Mouse (Mus musculus) gastrocnemius, postnatal 4 days (tissue): ENCODE measurements around the gene Ccdc88a. TPM values are rescaled to one million over a fixed set of nuclear protein-coding genes. Genes with fewer than 3 reads are reported as not detected.
"Not testable (repeated sequence)": the region's sequence is repeated elsewhere in the genome, so short reads cannot be mapped to it uniquely, and the experiment has no call there.

Experiments
- DNase-seq, 2 experiments: peaks; one replicate each; pipeline ENCODE4 v3.0.0; 2021 to 2022; ENCODE audit warnings: low spot score in 2 of 2, mixed read lengths in 2 of 2
- total RNA-seq, 2 experiments: library from RNA; stranded (reverse); gene quantifications; 2 replicates each; pipeline ENCODE4 v1.2.3; 2021

Gene Ccdc88a
- total RNA-seq, 2 experiments from 2014 or later: 24.4 to 26.9 TPM

- DNase-seq: no peak
These were observed 57.6 kb downstream of the Ccdc88a start for GRCm38 (mm10) chr11:29431011-29431410.

- no peak for DNase-seq
These were observed 75.3 kb downstream of the Ccdc88a start for GRCm38 (mm10) chr11:29448741-29449140.

- no peak for DNase-seq
These were observed 101.2 kb downstream of the Ccdc88a start for GRCm38 (mm10) chr11:29474676-29475075.

GRCm38 (mm10) chr11:29493135-29493534, 119.7 kb downstream of the Ccdc88a start:
- no peak for DNase-seq

GRCm38 (mm10) chr11:29496962-29497361, 123.5 kb downstream of the Ccdc88a start:
- no peak for DNase-seq

GRCm38 (mm10) chr11:29503948-29504893, 130.8 kb downstream of the Ccdc88a start:
- DNase-seq: no peak

GRCm38 (mm10) chr11:29504899-29505625, 131.6 kb downstream of the Ccdc88a start:
- DNase-seq: no peak

- no peak for DNase-seq
These were observed 136.0 kb downstream of the Ccdc88a start for GRCm38 (mm10) chr11:29509421-29509820.

GRCm38 (mm10) chr11:29512818-29513535, 139.5 kb downstream of the Ccdc88a start:
- DNase-seq: no peak

GRCm38 (mm10) chr11:29514325-29514681, 140.8 kb downstream of the Ccdc88a start:
- no peak for DNase-seq

GRCm38 (mm10) chr11:29514682-29515412, 141.4 kb downstream of the Ccdc88a start, which contains the start of gene Prorsd1:
Gene Prorsd1 (minus strand): TSS chr11:29515033.
- peak; percentile 76 to 89 for DNase-seq

GRCm38 (mm10) chr11:29525988-29526794, 152.7 kb downstream of the Ccdc88a start, which contains the start of gene Mtif2:
Gene Mtif2 (plus strand): TSS chr11:29526408.
- DNase-seq: peak; percentile 66 to 77

GRCm38 (mm10) chr11:29538201-29538600, 164.7 kb downstream of the Ccdc88a start:
- DNase-seq: no peak

- no peak for DNase-seq
These were observed 170.9 kb downstream of the Ccdc88a start for GRCm38 (mm10) chr11:29544225-29544945.

- DNase-seq: not testable (repeated sequence)
These were observed 171.8 kb downstream of the Ccdc88a start for GRCm38 (mm10) chr11:29545150-29545752.

GRCm38 (mm10) chr11:29546297-29546696, 172.8 kb downstream of the Ccdc88a start:
- not testable (repeated sequence) for DNase-seq

GRCm38 (mm10) chr11:29546762-29547161, 173.3 kb downstream of the Ccdc88a start:
- DNase-seq: no peak

GRCm38 (mm10) chr11:29547249-29547751, 173.8 kb downstream of the Ccdc88a start:
- DNase-seq: no peak
